Mouse (Mus musculus) MEL (cell line): ENCODE measurements around the gene Pip5k1b. TPM values are rescaled to one million over a fixed set of nuclear protein-coding genes. Genes with fewer than 3 reads are reported as not detected.

Experiments
- DNase-seq: peaks from one replicate; pipeline ENCODE4 v3.0.0; 2011; ENCODE audit warnings: low read depth, low spot score
- H3K27ac ChIP-seq: 2 replicates; pipeline ENCODE4 v1.5.1; 2012; ENCODE audit warnings: low read depth, mild to moderate bottlenecking, control low read depth, low read length, moderate library complexity; ENCODE audit not compliant: control insufficient read depth
- H3K27me3 ChIP-seq, 2 experiments: fragments of 150-350 bp in 1 of 2; sonication (generic) in 1 of 2; 2 replicates each; pipeline ENCODE4 v1.6.1; 2012; ENCODE audit warnings: low read length in 2 of 2, mild to moderate bottlenecking in 2 of 2, improper control_type of control experiment in 1 of 2, moderate library complexity in 1 of 2; ENCODE audit not compliant: insufficient read depth in 2 of 2, control insufficient read depth in 1 of 2
- H3K36me3 ChIP-seq, 2 experiments: 2 replicates each; pipeline ENCODE4 v1.6.1; 2012 to 2014; ENCODE audit warnings: low read length in 2 of 2, improper control_type of control experiment in 1 of 2, inconsistent platforms in 1 of 2, mild to moderate bottlenecking in 1 of 2; ENCODE audit not compliant: insufficient read depth in 2 of 2, control insufficient read depth in 1 of 2
- H3K4me1 ChIP-seq, 2 experiments: fragments of 150-350 bp in 1 of 2; sonication (generic) in 1 of 2; 2 replicates each; pipeline ENCODE4 v1.6.1; 2012; ENCODE audit warnings: low read length in 2 of 2, improper control_type of control experiment in 1 of 2, mild to moderate bottlenecking in 1 of 2; ENCODE audit not compliant: insufficient read depth in 2 of 2, control insufficient read depth in 1 of 2
- H3K4me3 ChIP-seq, 2 experiments: fragments of 150-350 bp in 1 of 2; sonication (generic) in 1 of 2; 2 replicates each; pipeline ENCODE4 v1.5.1; 2012; ENCODE audit warnings: low read depth in 2 of 2, low read length in 2 of 2, mild to moderate bottlenecking in 2 of 2, moderate library complexity in 2 of 2, control low read depth in 1 of 2, improper control_type of control experiment in 1 of 2; ENCODE audit not compliant: control insufficient read depth in 1 of 2, insufficient read depth in 1 of 2
- H3K79me2 ChIP-seq: 2 replicates; pipeline ENCODE4 v1.6.1; 2012; ENCODE audit warnings: mild to moderate bottlenecking, low read length, moderate library complexity; ENCODE audit not compliant: control insufficient read depth, poor library complexity, insufficient read depth
- H3K9ac ChIP-seq: 2 replicates; pipeline ENCODE4 v1.6.1; 2012; ENCODE audit warnings: low read depth, mild to moderate bottlenecking, control low read depth, low read length, moderate library complexity; ENCODE audit not compliant: control insufficient read depth, poor library complexity, severe bottlenecking
- H3K9me3 ChIP-seq: fragments of 150-350 bp; sonication (generic); replicated peaks from 2 replicates; pipeline ENCODE4 v1.6.1; 2012; ENCODE audit warnings: mild to moderate bottlenecking, low read length, improper control_type of control experiment, moderate library complexity; ENCODE audit not compliant: insufficient read depth
- CHD1 ChIP-seq: IDR thresholded peaks from 2 replicates; pipeline ENCODE4 v1.6.1; 2012; ENCODE audit warnings: low read depth, mild to moderate bottlenecking, inconsistent platforms, low read length, improper control_type of control experiment
- ELF1 ChIP-seq: IDR thresholded peaks from 2 replicates; pipeline ENCODE4 v1.6.1; 2014; ENCODE audit warnings: low read depth, mild to moderate bottlenecking, inconsistent platforms, low read length, improper control_type of control experiment, moderate library complexity
- ETS1 ChIP-seq: IDR thresholded peaks from 2 replicates; pipeline ENCODE4 v1.6.1; 2012; ENCODE audit warnings: low read depth, mild to moderate bottlenecking, inconsistent platforms, low read length, improper control_type of control experiment, moderate library complexity
- GABPA ChIP-seq: IDR thresholded peaks from 2 replicates; pipeline ENCODE4 v1.6.1; 2012; ENCODE audit warnings: low read depth, mild to moderate bottlenecking, inconsistent platforms, low read length, improper control_type of control experiment, moderate library complexity
- HCFC1 ChIP-seq: IDR thresholded peaks from 2 replicates; pipeline ENCODE4 v1.6.1; 2012; ENCODE audit warnings: low read depth, mild to moderate bottlenecking, inconsistent platforms, low read length, improper control_type of control experiment, moderate library complexity
- JUND ChIP-seq: IDR thresholded peaks from 2 replicates; pipeline ENCODE4 v1.6.1; 2011; ENCODE audit warnings: low read depth, mild to moderate bottlenecking, improper control_type of control experiment, low read length
- KAT2A ChIP-seq: conservative IDR thresholded peaks from 2 replicates; pipeline ENCODE4 v1.6.1; 2012; ENCODE audit warnings: low read depth, low read length, improper control_type of control experiment, inconsistent platforms
- MAX ChIP-seq: IDR thresholded peaks from 2 replicates; pipeline ENCODE4 v1.6.1; 2011; ENCODE audit warnings: low read length, improper control_type of control experiment
- MAZ ChIP-seq: IDR thresholded peaks from 2 replicates; pipeline ENCODE4 v1.6.1; 2012; ENCODE audit warnings: low read depth, mild to moderate bottlenecking, inconsistent platforms, low read length, improper control_type of control experiment
- MXI1 ChIP-seq: IDR thresholded peaks from 2 replicates; pipeline ENCODE4 v1.6.1; 2011; ENCODE audit warnings: mild to moderate bottlenecking, low read depth, low read length, improper control_type of control experiment
- MYB ChIP-seq: IDR thresholded peaks from 2 replicates; pipeline ENCODE4 v1.6.1; 2011; ENCODE audit warnings: mild to moderate bottlenecking, low read depth, low read length, improper control_type of control experiment
- NRF1 ChIP-seq: IDR thresholded peaks from 2 replicates; pipeline ENCODE4 v1.6.1; 2014; ENCODE audit warnings: low read depth, mild to moderate bottlenecking, inconsistent platforms, low read length, improper control_type of control experiment, moderate library complexity; ENCODE audit not compliant: poor library complexity, insufficient read depth, severe bottlenecking
- POLR2A ChIP-seq, 2 experiments: IDR thresholded peaks; 2 replicates each; pipeline ENCODE4 v1.6.1; 2011 to 2012; ENCODE audit warnings: low read length in 2 of 2, mild to moderate bottlenecking in 2 of 2, control low read depth in 1 of 2, improper control_type of control experiment in 1 of 2, low read depth in 1 of 2, moderate library complexity in 1 of 2; ENCODE audit not compliant: control insufficient read depth in 1 of 2, insufficient read depth in 1 of 2, poor library complexity in 1 of 2
- TAL1 ChIP-seq: IDR thresholded peaks from 2 replicates; pipeline ENCODE4 v1.6.1; 2012; ENCODE audit warnings: mild to moderate bottlenecking, inconsistent platforms, low read length, moderate library complexity, mixed read lengths
- TBP ChIP-seq: IDR thresholded peaks from 2 replicates; pipeline ENCODE4 v1.8.0; 2011; ENCODE audit warnings: low read depth, low read length, improper control_type of control experiment
- UBTF ChIP-seq: IDR thresholded peaks from 2 replicates; pipeline ENCODE4 v1.6.1; 2012; ENCODE audit warnings: low read depth, mild to moderate bottlenecking, inconsistent platforms, low read length, improper control_type of control experiment, moderate library complexity, borderline replicate concordance; ENCODE audit not compliant: insufficient read depth
- USF1 ChIP-seq: IDR thresholded peaks from 2 replicates; pipeline ENCODE4 v1.6.1; 2014; ENCODE audit warnings: low read depth, mild to moderate bottlenecking, inconsistent platforms, low read length, improper control_type of control experiment, moderate library complexity
- USF2 ChIP-seq, 2 experiments: IDR thresholded peaks; 2 replicates each; pipeline ENCODE4 v1.6.1; 2011 to 2012; ENCODE audit warnings: improper control_type of control experiment in 2 of 2, low read length in 2 of 2, borderline replicate concordance in 1 of 2, inconsistent platforms in 1 of 2, low read depth in 1 of 2, mild to moderate bottlenecking in 1 of 2; ENCODE audit not compliant: insufficient read depth in 1 of 2
- ZC3H11A ChIP-seq: IDR thresholded peaks from 2 replicates; pipeline ENCODE4 v1.6.1; 2012; ENCODE audit warnings: low read depth, mild to moderate bottlenecking, inconsistent platforms, low read length, improper control_type of control experiment
- ZMIZ1 ChIP-seq: IDR thresholded peaks from 2 replicates; pipeline ENCODE4 v1.6.1; 2012; ENCODE audit warnings: low read depth, mild to moderate bottlenecking, inconsistent platforms, low read length, improper control_type of control experiment, moderate library complexity
- ZNF384 ChIP-seq: IDR thresholded peaks from 2 replicates; pipeline ENCODE4 v1.6.1; 2012; ENCODE audit warnings: low read depth, mild to moderate bottlenecking, inconsistent platforms, low read length, improper control_type of control experiment
- polyA plus RNA-seq, 2 experiments: library from polyadenylated mRNA; stranded (reverse) in 1 of 2; unstranded in 1 of 2; fragments of >175 nt in 1 of 2; fragments of >200 nt in 1 of 2; gene quantifications; 2 replicates each; pipeline versions ENCODE4 v1.2.1 to v1.2.4; 2012; ENCODE audit warnings: low replicate concordance in 2 of 2, low read depth in 1 of 2; ENCODE audit not compliant: insufficient read length in 2 of 2, insufficient read depth in 1 of 2, missing spikeins in 1 of 2
- total RNA-seq: library from RNA; depleted of rRNA; stranded (reverse); fragments of 300-350 nt; gene quantifications from 2 replicates; pipeline ENCODE4 v1.2.3, GENCODE M21; 2012

Pip5k1b gene
- total and polyA plus RNA-seq, 3 experiments: 3.4 to 10.0 TPM; not detected in 1

DNA sequence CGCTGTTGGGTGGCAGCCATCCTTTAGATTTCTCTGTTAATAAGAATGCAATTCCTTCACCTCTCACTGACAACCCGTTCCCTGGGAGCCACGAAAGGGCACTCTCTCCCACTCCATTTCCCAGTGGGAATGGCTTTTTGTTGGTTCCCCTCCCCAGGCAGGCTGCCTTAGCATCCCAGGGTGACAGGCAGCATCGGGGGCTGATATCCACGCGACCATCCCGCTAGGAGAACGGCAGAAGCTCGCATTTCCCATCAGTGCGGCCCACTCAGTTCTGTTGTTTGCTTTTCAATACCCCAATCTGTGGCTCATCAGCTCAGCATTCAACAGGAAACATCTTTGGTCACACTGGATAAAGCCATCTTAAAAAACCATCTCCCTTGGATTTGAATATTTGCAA is 253.5 kb downstream of the Pip5k1b start:
- H3K9me3 ChIP-seq: no peaks in the 10 kb centered on the region
- no peak overlapping the region for H3K9ac ChIP-seq
- DNase-seq: no peak
- H3K36me3 ChIP-seq: no peaks in the 10 kb centered on the region
- no peaks in the 10 kb centered on the region for H3K27me3 ChIP-seq
- H3K4me1 ChIP-seq: no peaks in the 10 kb centered on the region
- no peak overlapping the region for H3K27ac ChIP-seq
- no peak for TF ChIP-seq MXI1
- TF ChIP-seq HCFC1: no peak
- no peak for TF ChIP-seq GABPA
- TF ChIP-seq TAL1: no peak
- no peak for TF ChIP-seq ELF1
- no peak for TF ChIP-seq MAX
- no peak for TF ChIP-seq NRF1
- no peak for TF ChIP-seq MAZ
- no peak overlapping the region for H3K4me3 ChIP-seq
- H3K79me2 ChIP-seq: no peaks in the 10 kb centered on the region

DNA sequence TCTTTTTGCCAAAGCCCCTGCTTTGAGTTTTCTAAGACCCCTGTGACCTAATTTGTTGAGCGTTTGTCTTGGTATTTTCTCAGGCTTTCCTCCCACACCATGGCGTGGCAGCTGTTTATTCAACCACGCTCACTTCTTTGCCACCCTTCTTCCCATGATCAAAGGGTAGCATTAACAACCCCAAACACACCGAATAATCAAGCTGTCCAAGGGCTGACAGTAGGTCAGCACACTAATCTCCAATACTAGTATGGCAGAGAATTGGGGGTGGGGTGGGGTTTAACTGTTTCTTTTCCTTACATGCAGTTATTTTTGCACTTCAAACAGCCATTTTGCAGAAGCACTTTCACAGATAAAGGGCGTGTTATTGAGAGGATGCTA is 253.9 kb downstream of the Pip5k1b start:
- no peak for DNase-seq
- Histone ChIP-seq H3K79me2 (no peaks in the 10 kb centered on the region), H3K27me3 (no peaks in the 10 kb centered on the region), H3K4me1 (no peaks in the 10 kb centered on the region), H3K4me3 (no peak overlapping the region), H3K9me3 (no peaks in the 10 kb centered on the region), H3K36me3 (no peaks in the 10 kb centered on the region), H3K9ac (no peak overlapping the region), H3K27ac (no peak overlapping the region)
- no peak for TF ChIP-seq NRF1
- no peak for TF ChIP-seq UBTF
- no peak for TF ChIP-seq ZMIZ1
- TF ChIP-seq MXI1: no peak
- TF ChIP-seq USF1: no peak
- no peak for TF ChIP-seq ZNF384
- TF ChIP-seq POLR2A (IDR thresholded peaks at IDR 0.05; ENCODE audit: control insufficient read depth in 1 of 2, insufficient read depth in 1 of 2, low read depth in 1 of 2, low read length in 2 of 2, poor library complexity in 1 of 2): no peak
- no peak for TF ChIP-seq USF2 (IDR thresholded peaks at IDR 0.05; ENCODE audit: borderline replicate concordance in 1 of 2, insufficient read depth in 1 of 2, low read depth in 1 of 2, low read length in 2 of 2)
- TF ChIP-seq MYB: no peak
- no peak for TF ChIP-seq JUND
- TF ChIP-seq ZC3H11A: no peak
- no peak for TF ChIP-seq KAT2A
- no peak for TF ChIP-seq CHD1
- no peak for TF ChIP-seq TAL1
- TF ChIP-seq ETS1: no peak
- no peak for TF ChIP-seq ELF1
- no peak for TF ChIP-seq TBP
